Mouse (Mus musculus) ES-Bruce4 (cell line): ENCODE data around the gene Acta1.

Experiments
- CTCF ChIP-seq: IDR thresholded peaks from one replicate; pipeline ENCODE4 v1.8.1; 2011; ENCODE audit warnings: low read depth, low read length
- POLR2A ChIP-seq: IDR thresholded peaks from one replicate; pipeline ENCODE4 v1.8.1; 2011; ENCODE audit warnings: low read length; ENCODE audit not compliant: insufficient read depth

- TF ChIP-seq CTCF (no peak), POLR2A (no peak)
Observed at GRCm38 (mm10) chr8:123899366-123899765, 4.8 kb upstream of the Acta1 start.
